Mouse (Mus musculus) limb, embryonic 11.5 days (tissue): ENCODE data around the gene Casp12. TPM values are rescaled to one million over a fixed set of nuclear protein-coding genes. Genes with fewer than 3 reads are reported as not detected.
"Not testable (repeated sequence)": the region's sequence is repeated elsewhere in the genome, so short reads cannot be mapped to it uniquely, and the experiment has no call there.

Experiments
- ATAC-seq: fragments of 200-750 bp; cut with Nextera tagmentation; 2 replicates; pipeline ENCODE4 v1.8.0; 2017; ENCODE audit warnings: low read depth; ENCODE audit not compliant: insufficient number of reproducible peaks, low FRiP score, low TSS enrichment
- DNase-seq: peaks from one replicate; pipeline ENCODE4 v3.0.0-alpha.2; 2015; ENCODE audit warnings: low spot score
- H3K27ac ChIP-seq: fragments of 300-500 bp; sonication (generic); replicated peaks from 2 replicates; pipeline ENCODE4 v1.5.1; 2014; ENCODE audit warnings: low read depth, mild to moderate bottlenecking, low read length
- H3K27me3 ChIP-seq: fragments of 300-500 bp; sonication (generic); 2 replicates; pipeline ENCODE4 v1.6.1; 2014; ENCODE audit warnings: mild to moderate bottlenecking, low read length, mixed read lengths; ENCODE audit not compliant: control insufficient read depth, insufficient read depth
- H3K36me3 ChIP-seq: fragments of 300-500 bp; sonication (generic); 2 replicates; pipeline ENCODE4 v1.6.1; 2014; ENCODE audit warnings: mild to moderate bottlenecking, low read length, moderate library complexity, mixed read lengths; ENCODE audit not compliant: control insufficient read depth, insufficient read depth
- H3K4me1 ChIP-seq: fragments of 300-500 bp; sonication (generic); 2 replicates; pipeline ENCODE4 v1.6.1; 2014; ENCODE audit warnings: low read length, mixed read lengths; ENCODE audit not compliant: control insufficient read depth, insufficient read depth
- H3K4me2 ChIP-seq: fragments of 300-500 bp; sonication (generic); 2 replicates; pipeline ENCODE4 v1.6.1; 2014; ENCODE audit warnings: low read depth, mild to moderate bottlenecking, moderate library complexity; ENCODE audit not compliant: severe bottlenecking
- H3K4me3 ChIP-seq: fragments of 300-500 bp; sonication (generic); 2 replicates; pipeline ENCODE4 v1.5.1; 2014; ENCODE audit warnings: low read depth, low read length
- H3K9ac ChIP-seq: fragments of 300-500 bp; sonication (generic); 2 replicates; pipeline ENCODE4 v1.6.1; 2014; ENCODE audit warnings: mild to moderate bottlenecking, low read length
- H3K9me3 ChIP-seq: fragments of 300-500 bp; sonication (generic); 2 replicates; pipeline ENCODE4 v1.6.1; 2016; ENCODE audit warnings: low read length; ENCODE audit not compliant: control insufficient read depth
- WGBS: fragments of 180-500 bp; shearing (Covaris S2); extraction: QIAGEN DNeasy Blood & Tissue Kit; methylation state at CpG from one replicate; pipeline ENCODE4 v1.1.7; 2014; 5-methylcytosine and 5-hydroxymethylcytosine counted together
- polyA plus RNA-seq: library from polyadenylated mRNA; unstranded; fragments of >200 nt; fragmentation: Nextera tagmentation; extraction: Ambion mirVana; gene quantifications from 2 replicates; pipeline ENCODE4 v1.2.1, GENCODE M21; 2014

The Casp12 gene
- polyA plus RNA-seq, 1 experiment from 2014 or later: not detected

- Histone ChIP-seq H3K4me2 (no peak overlapping the region), H3K4me1 (no peaks in the 10 kb centered on the region), H3K27me3 (no peaks in the 10 kb centered on the region), H3K27ac (no peak overlapping the region), H3K36me3 (no peaks in the 10 kb centered on the region), H3K9ac (no peak overlapping the region), H3K4me3 (no peak overlapping the region), H3K9me3 (no peaks in the 10 kb centered on the region)
- no peak for DNase-seq
- ATAC-seq: no peak
Measured at GRCm38 (mm10) chr9:5332441-5332840, 12.8 kb upstream of the Casp12 start.

GRCm38 (mm10) chr9:5333422-5333821 is 11.8 kb upstream of the Casp12 start:
- H3K9ac ChIP-seq: no peak overlapping the region
- no peak overlapping the region for H3K4me2 ChIP-seq
- H3K9me3 ChIP-seq: no peaks in the 10 kb centered on the region
- H3K27me3 ChIP-seq: no peaks in the 10 kb centered on the region
- 95% methylated on average over 1 of the region's 1 CpGs for WGBS
- no peak for DNase-seq
- H3K36me3 ChIP-seq: no peaks in the 10 kb centered on the region
- H3K4me1 ChIP-seq: no peaks in the 10 kb centered on the region
- ATAC-seq: no peak
- H3K4me3 ChIP-seq: no peak overlapping the region
- no peak overlapping the region for H3K27ac ChIP-seq

GRCm38 (mm10) chr9:5343092-5343491 is 2.1 kb upstream of the Casp12 start:
- Histone ChIP-seq H3K9ac (no peak overlapping the region), H3K36me3 (no peaks in the 10 kb centered on the region), H3K4me1 (no peaks in the 10 kb centered on the region), H3K4me2 (no peak overlapping the region), H3K27me3 (no peaks in the 10 kb centered on the region), H3K4me3 (no peak overlapping the region), H3K27ac (no peak overlapping the region), H3K9me3 (no peaks in the 10 kb centered on the region)
- DNase-seq: no peak
- WGBS: 84% methylated on average over 1 of the region's 1 CpGs
- ATAC-seq: no peak

GRCm38 (mm10) chr9:5344090-5344489 is 1.1 kb upstream of the Casp12 start:
- H3K27ac ChIP-seq: no peak overlapping the region
- no peak overlapping the region for H3K9ac ChIP-seq
- H3K4me2 ChIP-seq: no peak overlapping the region
- WGBS: 92% methylated on average over 4 of the region's 4 CpGs
- no peak overlapping the region for H3K4me3 ChIP-seq
- DNase-seq (no peak), ATAC-seq (no peak)
- no peaks in the 10 kb centered on the region for H3K36me3 ChIP-seq
- no peaks in the 10 kb centered on the region for H3K4me1 ChIP-seq
- H3K9me3 ChIP-seq: no peaks in the 10 kb centered on the region
- H3K27me3 ChIP-seq: no peaks in the 10 kb centered on the region

GRCm38 (mm10) chr9:5347381-5347780 is 2.2 kb downstream of the Casp12 start:
- WGBS: 85% methylated on average over 4 of the region's 4 CpGs
- DNase-seq: no peak
- ATAC-seq: no peak

GRCm38 (mm10) chr9:5353673-5354072 is 8.4 kb downstream of the Casp12 start:
- WGBS: 88% methylated on average over 2 of the region's 2 CpGs
- Histone ChIP-seq H3K27me3 (no peaks in the 10 kb centered on the region), H3K4me1 (no peaks in the 10 kb centered on the region), H3K9ac (no peak overlapping the region), H3K36me3 (no peaks in the 10 kb centered on the region), H3K4me3 (no peak overlapping the region), H3K4me2 (no peak overlapping the region), H3K9me3 (no peaks in the 10 kb centered on the region), H3K27ac (no peak overlapping the region)
- ATAC-seq: no peak
- no peak for DNase-seq

More at GRCm38 (mm10) chr9:5347381-5347780, 2.2 kb downstream of the Casp12 start:
- Histone ChIP-seq H3K9me3 (no peaks in the 10 kb centered on the region), H3K4me3 (no peak overlapping the region), H3K27ac (no peak overlapping the region), H3K36me3 (no peaks in the 10 kb centered on the region), H3K4me1 (no peaks in the 10 kb centered on the region), H3K4me2 (no peak overlapping the region), H3K9ac (no peak overlapping the region), H3K27me3 (no peaks in the 10 kb centered on the region)

- Histone ChIP-seq H3K4me3 (no peak overlapping the region), H3K27ac (no peak overlapping the region), H3K36me3 (no peaks in the 10 kb centered on the region), H3K4me2 (no peak overlapping the region), H3K9me3 (no peaks in the 10 kb centered on the region), H3K4me1 (no peaks in the 10 kb centered on the region), H3K27me3 (no peaks in the 10 kb centered on the region), H3K9ac (no peak overlapping the region)
- ATAC-seq (no peak), DNase-seq (no peak)
Measured at GRCm38 (mm10) chr9:5356801-5357200, 11.6 kb downstream of the Casp12 start.

- no peak for DNase-seq
- no peaks in the 10 kb centered on the region for H3K36me3 ChIP-seq
- H3K9me3 ChIP-seq: no peaks in the 10 kb centered on the region
- H3K4me2 ChIP-seq: no peak overlapping the region
- no peak for ATAC-seq
- no peak overlapping the region for H3K4me3 ChIP-seq
- no peaks in the 10 kb centered on the region for H3K27me3 ChIP-seq
- no peak overlapping the region for H3K9ac ChIP-seq
- no peaks in the 10 kb centered on the region for H3K4me1 ChIP-seq
- no peak overlapping the region for H3K27ac ChIP-seq
Measured at GRCm38 (mm10) chr9:5393561-5393960, 48.3 kb downstream of the Casp12 start.

- H3K27me3 ChIP-seq, H3K4me1 ChIP-seq, H3K4me3 ChIP-seq, H3K9ac ChIP-seq, ATAC-seq, H3K9me3 ChIP-seq, H3K36me3 ChIP-seq, H3K4me2 ChIP-seq, DNase-seq, H3K27ac ChIP-seq: not testable (repeated sequence)
- 82% methylated on average over 5 of the region's 5 CpGs for WGBS
Measured at GRCm38 (mm10) chr9:5395861-5396260, 50.6 kb downstream of the Casp12 start.
